Mouse (Mus musculus): Measurements from ENCODE around the gene Slc45a2.
A peak's percentile ranks its signal among the peaks of the same experiment; 100 is the strongest.

Gene Slc45a2

GRCm38 (mm10) chr15:11066299-11066698, 65.8 kb downstream of the Slc45a2 start:
- DNase-seq (ENCODE audit: low spot score): peak; percentile 65

- no peak for DNase-seq (ENCODE audit: low spot score)
Measured at GRCm38 (mm10) chr15:11067891-11068290, 67.4 kb downstream of the Slc45a2 start.

GRCm38 (mm10) chr15:11075726-11076361, 75.3 kb downstream of the Slc45a2 start:
- DNase-seq (ENCODE audit: low spot score): no peak

Measured in adipocyte (in vitro differentiated cells).